Mouse (Mus musculus): Measurements from ENCODE around the gene Fam168b.

GRCm38 (mm10) chr1:34783538-34784161 is 59.2 kb downstream of the Fam168b start:
- TF ChIP-seq POLR2A (IDR thresholded peaks at IDR 0.05; ENCODE audit: control insufficient read depth, extremely low read depth, insufficient read depth, low read length, poor library complexity) (no peak), CTCF (IDR thresholded peaks at IDR 0.05; ENCODE audit: borderline replicate concordance, control insufficient read depth, extremely low read depth, insufficient read depth, low read length, poor library complexity) (no peak)
